Mouse (Mus musculus) 3T3-L1 (cell line): ENCODE measurements around the gene Sema5a.

Experiments
- DNase-seq: peaks from one replicate; pipeline ENCODE4 v3.0.0-alpha.2; 2015; ENCODE audit warnings: low read depth, low spot score

The Sema5a gene

DNA sequence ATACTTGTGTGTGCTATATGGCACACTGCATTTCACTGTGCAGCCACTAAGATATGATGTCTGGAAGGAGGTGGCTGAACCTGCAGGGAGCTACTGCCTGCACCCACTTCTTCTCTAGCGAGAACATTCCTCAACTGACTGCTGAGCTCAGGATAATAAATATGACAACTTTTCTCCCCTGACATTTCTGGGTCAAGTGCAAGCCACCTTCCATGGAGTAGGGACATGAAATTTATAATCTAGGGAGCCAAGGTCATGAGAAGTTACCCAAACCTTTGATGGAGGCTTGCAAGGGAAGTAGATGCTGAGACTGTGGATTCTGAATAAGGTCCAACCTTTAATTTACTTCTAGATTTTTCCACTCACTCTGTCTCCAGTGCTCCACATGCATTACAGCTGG, 298.1 kb downstream of the Sema5a start:
- DNase-seq: no peak

DNA sequence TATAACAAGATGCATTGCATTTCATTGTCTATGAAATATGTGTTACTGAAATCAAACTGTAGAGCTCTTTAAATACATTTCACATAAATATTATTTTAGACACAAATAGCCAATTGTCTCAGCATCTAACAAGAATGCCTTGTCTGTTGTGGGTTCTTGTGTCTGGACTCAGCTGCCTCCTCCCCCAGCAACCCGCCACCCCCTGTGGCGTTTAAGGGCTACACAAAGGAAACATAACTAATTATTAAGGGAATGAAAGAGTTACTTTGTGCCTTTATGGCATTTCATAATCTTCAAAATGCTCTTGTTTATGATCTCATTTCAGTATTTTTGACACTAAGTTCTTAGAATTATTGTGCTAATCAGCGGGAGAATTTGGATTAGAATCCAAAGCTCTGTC, 298.6 kb downstream of the Sema5a start:
- no peak for DNase-seq

DNA sequence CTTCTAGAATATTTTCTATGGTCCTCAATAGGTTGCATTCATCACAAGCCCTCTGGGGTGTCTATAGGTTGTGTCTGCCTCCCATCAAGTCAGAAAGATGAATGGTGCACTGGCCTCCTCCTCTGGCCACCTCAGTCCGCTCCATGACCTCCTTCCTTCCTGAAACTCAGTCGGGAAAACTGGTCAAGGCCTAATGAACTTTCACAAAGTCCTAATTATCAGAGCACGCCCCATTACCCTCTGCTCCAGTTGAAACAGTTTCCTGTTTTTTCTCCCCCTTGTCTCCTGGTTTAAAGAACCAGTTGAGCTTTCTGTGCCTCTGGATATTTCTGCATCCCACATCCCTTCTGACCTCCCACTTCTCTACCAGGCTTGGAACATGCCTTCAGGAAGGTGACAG, 300.8 kb downstream of the Sema5a start:
- no peak for DNase-seq

DNA sequence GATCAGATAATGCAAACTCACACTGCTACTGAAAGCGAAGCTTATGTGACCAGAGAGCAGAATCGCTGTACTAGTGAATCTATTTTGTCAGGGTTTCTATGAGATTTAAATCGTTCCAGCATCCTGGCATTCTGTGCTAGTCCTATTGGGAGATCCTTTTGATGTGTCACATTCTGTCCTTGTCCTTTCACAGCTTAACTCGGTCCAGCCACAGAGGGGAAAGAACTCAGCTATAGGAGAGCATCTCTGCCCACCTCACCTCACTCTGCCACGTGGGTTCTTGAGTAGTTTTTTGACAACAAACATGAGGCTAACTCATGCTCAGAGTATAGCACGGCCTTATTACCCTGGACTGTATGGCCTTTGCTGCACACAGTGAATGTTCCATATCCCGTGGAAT, 302.1 kb downstream of the Sema5a start:
- DNase-seq: no peak

DNA sequence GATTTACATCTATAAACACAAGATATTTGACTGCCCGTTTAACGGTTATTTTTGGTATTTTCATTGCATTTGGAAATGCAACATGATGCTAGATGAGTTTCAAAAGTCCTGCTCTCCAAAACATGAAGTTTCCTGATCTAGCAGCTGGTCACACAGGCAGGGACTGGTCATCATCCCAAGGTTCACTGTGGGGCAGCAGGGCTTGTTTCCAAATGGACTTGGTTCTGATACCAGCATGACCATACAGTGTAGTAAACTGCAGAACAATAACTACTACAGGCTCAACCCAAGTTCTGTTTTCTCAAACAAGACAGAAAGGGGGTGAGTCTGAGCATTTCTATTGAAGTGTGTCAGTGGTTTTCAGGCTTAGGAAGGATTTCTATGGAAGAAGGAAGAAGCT, 314.3 kb downstream of the Sema5a start:
- DNase-seq: no peak

DNA sequence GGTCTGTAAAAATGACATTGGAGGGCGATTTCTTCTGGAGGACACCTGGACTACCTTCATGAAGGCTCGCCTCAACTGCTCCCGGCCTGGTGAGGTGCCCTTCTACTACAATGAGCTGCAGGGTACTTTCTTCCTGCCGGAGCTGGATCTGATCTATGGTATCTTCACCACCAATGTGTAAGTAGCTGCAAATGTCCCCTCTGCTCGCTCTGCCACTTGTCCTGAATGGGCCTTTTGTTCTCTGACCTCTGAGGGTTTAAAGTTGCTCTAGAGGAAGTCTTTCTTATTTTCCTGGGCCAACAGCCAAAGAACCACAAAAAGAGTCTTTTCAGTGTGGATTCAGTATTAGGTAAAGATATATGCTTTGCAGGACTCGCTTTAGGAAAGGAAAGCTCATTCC, 318.0 kb downstream of the Sema5a start:
- peak; percentile 24 for DNase-seq

DNA sequence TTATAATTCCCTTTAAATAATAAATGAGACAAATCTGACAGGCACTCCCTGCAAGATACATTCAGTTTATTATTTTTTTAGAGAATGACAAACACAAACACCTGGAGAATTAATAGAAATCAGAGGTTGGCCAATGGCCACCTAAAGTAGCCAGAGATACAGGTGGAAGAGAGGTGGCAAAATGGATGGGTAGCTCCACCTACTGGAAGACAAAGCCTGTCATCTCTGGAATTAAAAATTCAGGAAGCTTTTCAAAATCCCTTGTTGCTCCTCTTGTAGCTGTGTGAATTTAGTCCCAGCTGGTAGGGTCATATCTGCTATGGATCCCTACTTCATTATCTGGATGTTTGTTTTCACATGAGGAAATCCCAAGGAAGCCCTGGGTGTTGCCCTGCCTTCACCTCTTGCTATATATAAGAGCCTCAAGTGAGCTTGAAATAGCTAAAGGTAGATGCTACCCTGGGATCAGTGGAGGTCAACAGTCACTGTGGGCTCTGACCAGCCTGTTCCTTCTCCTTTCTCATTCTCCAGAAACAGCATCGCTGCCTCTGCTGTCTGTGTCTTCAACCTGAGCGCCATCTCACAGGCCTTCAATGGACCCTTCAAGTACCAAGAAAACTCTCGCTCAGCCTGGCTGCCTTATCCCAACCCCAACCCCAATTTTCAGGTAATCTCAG, 323.7 kb downstream of the Sema5a start:
- peak; percentile 47 for DNase-seq

DNA sequence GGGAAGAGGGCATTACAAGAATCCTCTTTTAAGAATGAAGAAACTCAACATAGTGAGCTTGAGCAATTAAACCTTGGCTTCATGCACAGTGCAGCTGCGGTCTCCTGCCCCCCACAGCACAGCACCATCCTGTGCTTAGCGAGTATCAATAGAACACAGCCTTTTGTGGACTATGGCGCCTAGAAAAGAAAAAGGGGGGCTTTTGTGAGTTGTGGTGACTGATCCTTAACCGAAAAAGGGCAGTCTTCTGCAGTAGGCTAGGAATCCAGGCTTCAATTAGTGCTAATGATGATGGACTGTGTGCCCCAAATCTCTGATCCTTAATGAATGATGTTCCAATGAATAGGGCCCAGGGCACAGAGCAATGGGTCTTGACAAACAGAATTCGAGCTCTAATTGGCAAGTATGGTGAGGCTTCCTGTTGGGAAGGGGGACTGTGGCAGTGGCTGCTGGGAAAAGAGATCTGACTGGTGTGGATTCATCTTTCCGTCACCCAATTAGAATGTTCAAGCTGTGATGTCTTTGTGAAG, 324.3 kb downstream of the Sema5a start:
- no peak for DNase-seq

DNA sequence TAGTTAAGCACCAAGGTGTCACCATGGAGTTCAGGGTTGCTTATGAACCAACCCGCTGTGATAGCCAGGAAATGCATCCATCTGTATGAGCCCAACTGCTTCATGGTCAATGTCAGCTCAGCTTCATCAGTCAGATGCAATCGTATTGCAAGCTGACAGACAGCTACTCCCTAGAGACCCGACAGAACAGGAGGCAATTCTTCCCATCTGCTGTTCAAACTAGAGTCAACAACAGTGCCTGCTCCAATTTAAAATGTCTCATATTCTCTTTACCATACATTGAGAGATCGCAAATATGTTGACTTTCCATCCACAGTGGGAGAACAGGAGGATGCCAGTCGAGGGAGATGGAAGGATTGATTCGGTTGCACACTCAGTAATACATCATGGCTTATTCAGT, 329.7 kb downstream of the Sema5a start:
- no peak for DNase-seq

DNA sequence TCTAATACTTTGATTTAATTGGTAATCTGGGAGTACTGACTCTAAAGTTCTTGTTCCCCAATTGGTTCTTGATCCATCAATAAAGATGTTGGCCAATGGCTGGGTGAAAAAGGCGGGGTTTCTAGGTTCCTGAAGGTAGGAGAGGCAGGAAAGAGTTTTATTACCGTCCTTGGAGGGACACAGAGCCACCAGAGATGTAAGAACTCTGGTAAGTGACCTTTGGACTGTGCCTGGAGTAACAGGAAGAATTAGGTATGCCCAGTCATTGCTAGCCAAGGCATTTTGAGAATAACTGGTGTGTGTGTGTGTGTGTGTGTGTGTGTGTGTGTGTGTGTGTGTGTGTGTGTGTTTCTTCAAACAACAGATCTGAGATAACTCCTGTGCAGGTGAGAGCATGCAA, 330.6 kb downstream of the Sema5a start:
- DNase-seq: no peak

DNA sequence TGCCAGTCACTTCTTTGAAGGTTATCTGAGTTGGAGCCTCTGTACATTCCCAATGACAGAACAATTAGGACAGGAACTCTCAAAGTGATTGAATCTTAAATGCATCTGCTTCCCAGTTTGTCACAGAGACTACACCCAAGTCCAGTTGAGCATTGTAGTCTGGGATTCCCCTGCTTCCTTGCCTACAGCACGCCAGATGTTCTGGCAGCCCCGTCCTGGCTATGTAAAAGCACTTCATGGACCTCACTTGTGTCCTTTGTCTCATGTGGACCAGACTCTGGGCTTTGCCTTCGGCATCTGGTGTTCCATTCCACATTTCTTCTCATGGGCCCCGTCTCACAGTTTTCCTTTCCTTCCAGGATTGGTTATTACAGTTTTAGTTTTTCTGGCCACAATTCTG, 334.7 kb downstream of the Sema5a start:
- no peak for DNase-seq

DNA sequence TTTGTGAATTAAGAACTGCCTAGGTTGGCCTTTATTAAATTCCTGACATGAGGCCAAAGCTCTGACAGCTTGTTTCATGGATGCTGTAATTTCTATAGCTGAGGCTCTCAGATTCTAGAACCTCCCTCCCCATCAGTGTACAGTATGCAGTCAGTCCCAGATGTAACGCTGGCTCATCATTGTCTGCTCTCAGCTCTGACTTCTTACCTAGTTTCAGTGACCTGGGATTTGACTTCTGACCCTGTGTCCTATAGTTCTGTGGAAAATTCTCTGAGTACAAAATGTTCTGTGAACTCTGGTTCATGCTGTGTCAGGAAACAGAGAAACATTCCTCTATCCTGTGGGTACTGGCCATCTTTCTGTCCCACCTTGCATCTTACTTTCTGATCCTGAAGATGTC, 346.0 kb downstream of the Sema5a start:
- DNase-seq: no peak

DNA sequence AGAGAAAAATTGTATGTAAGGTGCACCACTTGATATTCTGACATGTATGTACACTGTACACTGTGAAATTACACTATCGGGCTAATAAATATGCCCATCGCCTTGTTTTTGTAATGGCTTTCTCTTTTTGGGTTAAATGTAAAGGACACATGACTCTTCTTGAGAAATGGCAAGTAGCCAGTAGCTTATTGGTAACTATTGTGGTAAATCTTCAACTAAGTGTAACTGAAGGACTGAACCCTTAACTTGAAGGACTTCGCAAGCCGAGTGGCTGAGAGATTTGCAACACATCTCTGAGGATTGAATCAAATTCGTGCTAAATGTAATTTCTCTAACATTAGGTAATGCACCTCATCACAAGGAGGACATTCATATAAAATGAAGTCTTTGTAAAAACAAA, 349.1 kb downstream of the Sema5a start:
- no peak for DNase-seq

DNA sequence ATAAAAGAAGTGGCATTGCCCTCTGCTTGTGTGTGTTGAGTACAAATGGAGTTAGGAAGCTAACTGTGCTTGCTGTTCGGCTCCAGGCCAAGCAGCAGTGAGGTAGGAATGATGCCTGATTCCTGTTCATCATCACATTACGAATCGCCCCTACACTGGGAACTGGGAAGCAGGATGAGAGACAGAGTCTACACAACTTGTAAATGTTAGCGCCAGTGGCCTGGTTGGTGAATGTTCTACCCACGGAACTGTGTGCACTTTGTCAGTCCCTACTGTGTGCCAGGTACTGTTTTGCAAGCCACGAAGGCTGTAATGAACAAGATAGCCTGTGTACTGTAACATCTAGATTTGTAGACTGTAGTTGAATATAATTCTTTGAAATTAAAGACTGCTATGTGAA, 352.0 kb downstream of the Sema5a start:
- no peak for DNase-seq

DNA sequence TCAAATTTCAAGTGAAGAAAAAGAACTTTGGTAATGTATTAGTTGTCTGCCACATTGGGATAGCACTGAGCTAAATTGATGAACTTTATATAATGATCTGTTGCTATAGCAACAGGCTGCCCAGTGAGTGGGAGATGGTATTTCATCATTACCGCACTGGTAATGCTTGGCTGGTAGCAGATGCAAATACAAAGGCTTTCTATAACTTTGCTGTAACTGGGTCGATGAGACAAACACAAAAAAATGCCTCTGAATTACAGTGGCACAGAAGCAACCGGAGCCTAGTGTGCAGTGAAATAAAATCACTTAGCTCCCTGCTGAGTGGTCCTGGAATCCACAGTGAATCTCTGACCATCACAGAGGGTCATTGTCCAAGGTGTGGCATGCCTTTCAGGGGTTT, 352.6 kb downstream of the Sema5a start:
- no peak for DNase-seq

DNA sequence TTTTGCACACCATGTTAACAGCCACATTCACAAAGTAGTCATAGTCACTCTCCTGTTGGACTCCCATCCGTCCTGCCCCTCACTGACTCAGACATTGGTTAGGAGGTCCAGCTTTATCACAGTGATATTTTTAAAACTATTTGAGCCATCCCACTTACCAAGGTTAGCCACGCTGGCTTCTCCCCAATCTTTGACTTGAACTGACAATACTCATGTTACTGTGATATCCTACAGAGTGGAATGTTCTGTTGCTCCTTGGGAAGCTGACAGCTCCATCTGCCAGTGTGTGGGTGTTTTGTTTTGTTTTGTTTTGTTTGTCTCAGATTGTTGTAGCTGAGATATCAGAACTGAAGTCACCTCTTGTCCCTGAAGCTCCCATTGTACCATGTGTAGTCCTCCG, 362.6 kb downstream of the Sema5a start:
- DNase-seq: peak; percentile 13

DNA sequence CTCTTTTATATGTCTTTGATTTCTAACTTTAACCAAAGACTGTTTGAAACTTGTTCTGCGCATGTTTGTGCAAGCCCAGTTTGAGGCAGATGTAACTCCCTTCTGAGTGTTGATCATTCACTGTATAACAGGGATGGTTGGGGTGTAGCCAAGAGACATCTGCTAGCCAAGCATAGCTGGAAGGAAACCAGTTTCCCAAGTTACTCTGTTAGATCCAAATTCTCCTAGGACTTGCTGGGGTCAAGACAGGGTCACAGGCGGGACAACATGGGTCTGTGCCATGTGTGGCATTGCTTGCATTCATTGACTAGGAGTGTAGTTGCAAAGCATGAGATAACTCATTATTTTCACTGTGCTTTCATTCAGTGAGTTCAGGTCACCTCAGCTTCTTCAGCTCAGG, 366.2 kb downstream of the Sema5a start:
- peak; percentile 43 for DNase-seq

DNA sequence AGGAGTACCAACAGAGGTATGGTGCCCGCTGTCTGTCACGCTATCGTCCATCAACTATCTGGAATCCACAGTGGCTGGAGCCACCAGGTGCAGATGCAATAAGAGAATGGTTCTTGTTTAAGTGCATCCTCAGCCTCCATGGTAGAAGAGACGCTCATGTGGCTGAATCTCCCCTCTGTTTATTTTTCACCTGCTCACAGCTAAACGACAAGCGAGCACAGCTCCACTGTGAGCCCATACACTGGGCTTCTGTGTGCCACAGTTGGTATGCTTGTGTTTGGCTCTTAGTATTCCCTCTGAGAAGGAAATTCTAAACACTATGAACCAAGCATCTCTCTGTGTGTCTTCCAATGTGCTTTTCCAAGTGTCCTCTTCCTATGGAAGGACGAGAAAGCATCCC, 366.6 kb downstream of the Sema5a start:
- no peak for DNase-seq

DNA sequence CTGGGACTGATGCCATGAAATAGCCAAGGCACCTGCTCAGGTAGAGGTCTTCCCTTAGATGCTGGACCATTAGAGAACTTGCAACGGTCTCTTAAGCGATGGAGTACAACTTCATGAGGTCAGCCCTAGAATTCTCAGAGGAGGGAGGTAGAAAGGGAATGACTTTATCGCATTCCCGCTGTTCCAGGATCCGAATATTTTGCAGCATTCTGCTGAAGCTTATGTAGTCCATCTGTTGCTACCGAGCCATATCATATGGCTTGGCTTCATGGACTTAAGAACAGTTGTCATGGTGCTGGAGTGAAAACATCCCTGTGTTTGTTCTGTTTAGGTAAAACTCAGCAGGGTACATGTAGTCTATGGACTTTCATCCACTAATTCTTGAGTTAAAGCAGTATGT, 369.1 kb downstream of the Sema5a start:
- no peak for DNase-seq

DNA sequence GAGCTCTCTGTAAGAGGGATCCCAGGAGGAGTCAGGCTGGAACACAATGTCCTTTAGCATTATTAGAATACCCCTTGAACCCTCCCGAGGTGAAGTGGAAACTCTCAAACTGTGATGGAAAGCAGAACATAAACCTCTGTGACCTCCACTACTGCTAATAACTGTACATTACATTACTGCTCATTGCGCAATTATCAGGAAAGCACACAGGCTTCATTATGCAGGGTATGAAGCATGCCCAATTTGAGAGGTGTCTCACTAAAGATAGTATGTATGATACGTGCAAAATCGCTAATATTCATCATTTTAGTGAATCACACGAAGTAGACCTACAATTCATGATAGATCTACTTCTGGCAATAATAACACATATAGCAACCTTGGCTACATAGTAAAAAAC, 371.2 kb downstream of the Sema5a start:
- DNase-seq: no peak

DNA sequence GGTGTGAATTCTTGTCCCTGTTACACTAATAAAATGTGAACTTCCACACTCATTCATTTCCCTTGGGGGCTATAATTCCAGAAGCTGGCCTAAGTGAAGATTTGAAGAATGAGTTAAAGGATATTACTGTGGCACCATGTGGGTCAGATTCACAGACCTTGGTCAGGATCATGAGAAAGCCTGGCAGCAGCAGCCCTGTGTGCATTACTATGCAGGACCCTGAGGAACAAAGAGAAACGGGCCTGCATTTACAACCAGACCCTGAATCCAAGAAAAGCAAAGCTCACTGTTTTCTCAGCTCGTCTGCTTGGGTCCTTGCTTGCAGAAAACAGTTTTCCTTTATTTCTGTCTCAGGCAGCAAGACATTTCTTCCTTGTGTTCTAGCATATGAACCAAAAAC, 374.6 kb downstream of the Sema5a start:
- DNase-seq: no peak

DNA sequence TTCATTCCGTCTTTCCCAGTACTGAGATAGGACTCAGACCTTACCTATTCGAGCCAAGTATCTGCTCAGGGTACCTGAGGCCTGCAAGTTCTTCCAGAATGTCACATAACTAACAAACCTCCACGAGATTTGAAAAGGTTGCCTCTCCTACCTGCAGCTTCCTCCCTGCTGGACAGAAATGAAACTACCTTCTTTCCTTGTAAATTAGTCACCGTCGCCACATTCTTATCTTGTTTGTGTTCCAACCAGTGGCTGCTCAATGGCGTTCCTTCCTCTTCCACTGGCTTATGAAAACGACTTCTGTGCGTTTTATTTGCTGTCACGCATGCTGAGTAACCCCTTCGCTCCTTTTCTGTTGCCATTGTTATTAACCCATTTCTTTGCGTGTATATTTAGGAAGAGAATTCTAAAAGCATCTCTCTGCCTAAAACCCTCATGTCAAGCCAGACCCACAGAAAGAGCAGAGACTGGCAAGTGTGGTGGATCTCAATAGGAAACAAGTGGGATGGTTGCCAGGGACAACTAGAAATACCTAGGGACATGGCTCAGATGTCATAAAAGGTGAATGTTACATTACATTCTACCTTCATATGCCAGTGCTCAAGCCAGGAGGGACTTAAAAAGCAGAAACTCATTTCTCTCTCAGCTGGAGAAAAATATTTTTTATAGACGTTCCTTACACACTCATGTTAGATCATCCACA, 378.6 kb downstream of the Sema5a start:
- DNase-seq: no peak

DNA sequence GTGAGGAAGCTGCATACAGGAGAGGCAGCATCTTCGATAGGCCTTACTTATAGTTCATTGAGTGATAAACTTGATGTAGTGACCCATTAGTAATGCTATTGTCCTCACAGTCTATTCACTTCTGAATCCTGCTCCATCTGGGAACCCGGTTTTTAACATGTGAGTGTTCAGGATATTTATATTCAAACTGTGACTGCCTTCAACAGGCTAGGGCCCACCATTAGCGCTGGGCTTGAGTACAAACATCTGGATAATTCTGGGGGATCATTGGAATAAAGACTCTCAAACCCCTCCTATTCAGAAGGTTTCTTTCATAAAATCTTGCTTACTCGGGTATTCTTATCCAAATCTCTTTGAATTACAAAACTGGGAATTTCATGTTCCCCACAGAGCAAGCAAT, 379.5 kb downstream of the Sema5a start:
- DNase-seq: no peak
